Mouse (Mus musculus) 416B (cell line): Measurements from ENCODE around the gene Epha4.

Experiments used
- DNase-seq: peaks from one replicate; pipeline ENCODE4 v3.0.0; 2011; ENCODE audit warnings: low read depth

The Epha4 gene

GRCm38 (mm10) chr1:77407417-77407816, 107.5 kb downstream of the Epha4 start:
- DNase-seq = no peak

- no peak for DNase-seq
These were observed 108.3 kb downstream of the Epha4 start for GRCm38 (mm10) chr1:77406631-77407030.

GRCm38 (mm10) chr1:77404537-77404936, 110.4 kb downstream of the Epha4 start:
- no peak for DNase-seq

GRCm38 (mm10) chr1:77402942-77403341, 111.9 kb downstream of the Epha4 start:
- DNase-seq = no peak

- no peak for DNase-seq
These were observed 113.4 kb downstream of the Epha4 start for GRCm38 (mm10) chr1:77401465-77401864.

- no peak for DNase-seq
These were observed 123.3 kb downstream of the Epha4 start for GRCm38 (mm10) chr1:77391590-77391989.

GRCm38 (mm10) chr1:77389069-77389468, 125.8 kb downstream of the Epha4 start:
- no peak for DNase-seq

GRCm38 (mm10) chr1:77388556-77388955, 126.3 kb downstream of the Epha4 start:
- no peak for DNase-seq

GRCm38 (mm10) chr1:77385613-77386012, 129.3 kb downstream of the Epha4 start:
- no peak for DNase-seq

- DNase-seq = no peak
These were observed 131.4 kb downstream of the Epha4 start for GRCm38 (mm10) chr1:77383466-77383865.

- no peak for DNase-seq
These were observed 137.3 kb downstream of the Epha4 start for GRCm38 (mm10) chr1:77377550-77377980.

GRCm38 (mm10) chr1:77374054-77374453, 140.8 kb downstream of the Epha4 start:
- DNase-seq = no peak

GRCm38 (mm10) chr1:77370921-77371320, 144.0 kb downstream of the Epha4 start:
- no peak for DNase-seq

GRCm38 (mm10) chr1:77369255-77369837, 145.5 kb downstream of the Epha4 start:
- DNase-seq = no peak

GRCm38 (mm10) chr1:77365850-77366249, 149.0 kb downstream of the Epha4 start:
- DNase-seq = no peak

- DNase-seq = no peak
These were observed 150.3 kb downstream of the Epha4 start for GRCm38 (mm10) chr1:77364596-77364995.

- no peak for DNase-seq
These were observed 151.0 kb downstream of the Epha4 start for GRCm38 (mm10) chr1:77363848-77364247.

GRCm38 (mm10) chr1:77346459-77346858, 168.4 kb downstream of the Epha4 start:
- no peak for DNase-seq

- DNase-seq = no peak
These were observed 171.1 kb downstream of the Epha4 start for GRCm38 (mm10) chr1:77343792-77344191.

- no peak for DNase-seq
These were observed 175.2 kb downstream of the Epha4 start for GRCm38 (mm10) chr1:77339701-77340100.

- no peak for DNase-seq
These were observed 176.5 kb downstream of the Epha4 start for GRCm38 (mm10) chr1:77338346-77338745.

GRCm38 (mm10) chr1:77336937-77337336, 178.0 kb downstream of the Epha4 start:
- no peak for DNase-seq

- no peak for DNase-seq
These were observed 196.2 kb downstream of the Epha4 start for GRCm38 (mm10) chr1:77318597-77319127.
